Mouse (Mus musculus) embryo, embryonic 10 days (tissue): Measurements from ENCODE around the gene Rnf38.

Experiments used
- DNase-seq: peaks from one replicate; pipeline ENCODE4 v3.0.0-alpha.2; 2015; ENCODE audit warnings: low spot score

Rnf38 gene

GRCm38 (mm10) chr4:44223444-44223843, 10.1 kb downstream of the Rnf38 start:
- DNase-seq, result peak; percentile 14

DNA sequence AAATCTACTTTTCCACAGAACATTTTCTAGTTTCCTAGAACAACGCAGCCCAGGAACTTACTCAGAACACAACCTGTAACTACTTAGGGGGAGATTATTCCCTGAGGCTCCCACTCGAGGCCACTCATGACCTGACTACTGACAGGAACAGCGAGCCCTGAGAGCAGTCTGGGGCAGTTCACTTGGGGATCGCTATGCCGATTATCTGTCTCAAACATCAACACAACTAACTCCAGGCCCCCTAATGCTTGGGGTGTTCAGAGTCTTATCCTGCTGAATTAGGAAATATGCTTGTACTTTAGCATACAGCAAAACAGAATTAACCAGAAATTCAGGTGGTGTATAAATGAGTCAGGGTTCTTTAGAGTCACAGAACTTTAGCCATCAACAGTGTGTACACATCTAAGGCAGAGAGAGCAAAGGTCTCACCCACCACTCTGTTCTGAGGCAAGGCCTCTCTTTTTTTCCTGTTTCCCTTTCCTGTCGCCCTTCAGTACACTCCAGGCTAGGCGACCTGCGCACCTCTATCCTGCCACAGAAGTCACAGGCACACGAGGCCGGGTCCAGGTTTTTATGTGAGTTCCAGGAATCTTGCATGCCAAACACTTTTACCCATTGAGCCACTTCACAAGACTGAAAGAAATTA, 16.7 kb downstream of the Rnf38 start:
- DNase-seq, result peak; percentile 15

- peak; percentile 62 for DNase-seq
These were observed 33.6 kb downstream of the Rnf38 start for GRCm38 (mm10) chr4:44199968-44200367.

- DNase-seq, result no peak
These were observed 46.2 kb downstream of the Rnf38 start for GRCm38 (mm10) chr4:44187431-44187830.

DNA sequence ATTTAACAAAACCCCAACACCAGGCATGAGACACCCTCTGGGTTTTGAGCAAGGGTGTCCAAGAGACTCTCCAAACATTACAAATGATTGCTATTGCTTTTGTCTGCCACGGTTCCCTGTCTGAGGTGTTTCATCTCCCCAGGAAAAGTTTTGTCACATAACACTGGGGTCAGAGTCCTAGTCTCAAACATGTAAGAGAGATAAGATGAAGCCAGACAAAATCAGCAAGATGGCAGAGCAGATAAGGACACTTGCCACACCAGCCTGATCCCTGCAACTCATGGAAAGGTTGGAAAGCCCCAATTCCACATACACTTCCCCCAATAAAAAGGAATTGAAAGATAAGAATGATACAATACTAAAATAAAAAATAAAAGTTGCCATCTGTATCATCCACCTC, 49.7 kb downstream of the Rnf38 start:
- no peak for DNase-seq

DNA sequence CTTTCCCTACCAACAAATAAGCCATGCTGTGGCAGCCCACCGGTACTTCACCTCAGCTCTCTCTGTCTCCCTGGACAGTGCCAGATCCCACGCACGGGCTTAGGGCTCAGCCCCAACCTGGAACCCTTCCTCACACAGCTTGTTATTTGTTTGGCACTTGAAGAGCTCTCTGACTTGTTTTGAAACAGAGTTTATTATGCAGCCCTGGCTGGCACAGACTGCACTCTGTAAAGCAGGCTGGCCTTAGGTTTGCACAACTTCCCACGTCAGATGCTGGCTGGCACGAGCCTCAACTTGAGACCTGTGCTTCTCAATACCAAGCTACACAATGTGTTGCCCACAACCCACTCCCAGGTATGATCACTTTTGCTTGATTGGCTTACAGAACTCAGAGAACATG, 53.8 kb downstream of the Rnf38 start:
- no peak for DNase-seq

DNA sequence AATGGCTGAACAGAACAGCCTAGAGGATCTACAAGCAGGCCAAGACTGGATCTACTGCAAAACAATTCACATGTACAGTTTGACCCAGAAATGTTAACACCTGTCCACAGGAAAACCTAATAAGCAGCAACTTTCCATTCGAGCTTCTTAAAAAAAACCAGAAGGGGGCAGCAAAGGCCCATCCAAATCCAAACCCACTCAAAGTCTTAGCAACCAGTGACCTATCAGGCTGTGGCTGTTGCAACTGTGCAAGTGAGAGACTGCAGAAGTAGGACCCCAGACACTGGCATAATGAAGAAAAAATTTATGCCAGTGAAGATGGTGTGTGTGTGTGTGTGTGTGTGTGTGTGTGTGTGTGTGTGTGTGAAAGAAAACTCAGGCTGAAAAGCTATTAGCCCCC, 60.4 kb downstream of the Rnf38 start:
- peak; percentile 61 for DNase-seq

- DNase-seq, result no peak
These were observed 60.9 kb downstream of the Rnf38 start for GRCm38 (mm10) chr4:44172676-44173075.

DNA sequence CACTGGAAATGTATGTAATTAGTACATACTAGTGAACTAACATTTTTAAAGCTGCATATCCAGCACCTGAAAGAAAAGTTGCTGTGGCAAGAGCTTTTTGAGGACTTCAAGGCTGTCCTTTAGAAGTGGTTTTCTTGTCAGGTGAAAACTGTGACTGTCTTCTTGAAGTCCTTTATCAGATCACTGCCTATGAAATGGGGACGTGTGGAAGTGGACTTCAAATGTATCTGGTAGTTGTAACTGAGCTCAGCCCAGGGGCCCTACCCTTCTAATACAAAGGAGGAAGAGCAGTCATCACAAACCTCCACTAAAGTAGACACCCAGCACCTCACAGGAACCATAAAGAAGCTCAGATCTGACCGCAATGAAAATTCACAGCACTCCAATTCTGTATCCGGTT, 63.7 kb downstream of the Rnf38 start:
- DNase-seq, result no peak

GRCm38 (mm10) chr4:44168816-44169215, 64.8 kb downstream of the Rnf38 start:
- DNase-seq, result no peak

- DNase-seq, result peak; percentile 94
These were observed 65.3 kb downstream of the Rnf38 start for GRCm38 (mm10) chr4:44168231-44168647.

- peak; percentile 90 for DNase-seq
These were observed 66.0 kb downstream of the Rnf38 start for GRCm38 (mm10) chr4:44167397-44168121.

- no peak for DNase-seq
These were observed 66.7 kb downstream of the Rnf38 start for GRCm38 (mm10) chr4:44166702-44167396.

DNA sequence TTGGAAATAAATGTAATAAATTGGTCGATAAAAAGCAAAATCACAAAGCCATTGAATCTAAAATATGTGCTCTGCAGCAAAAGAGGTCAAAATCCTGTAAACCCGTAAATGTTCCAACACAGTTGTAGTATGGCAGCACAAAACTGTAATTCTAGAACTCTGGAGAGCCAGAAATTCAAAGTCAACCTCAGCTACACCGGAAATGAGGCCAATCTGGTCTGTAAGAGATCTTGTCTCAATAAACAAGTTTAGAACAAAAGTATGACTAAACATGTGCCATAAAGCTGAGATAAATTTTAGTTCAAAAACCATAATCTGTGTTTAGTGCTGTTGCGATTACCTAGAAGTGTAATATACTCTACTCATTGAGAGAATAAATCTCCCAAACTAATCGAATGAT, 69.0 kb downstream of the Rnf38 start:
- DNase-seq, result no peak

DNA sequence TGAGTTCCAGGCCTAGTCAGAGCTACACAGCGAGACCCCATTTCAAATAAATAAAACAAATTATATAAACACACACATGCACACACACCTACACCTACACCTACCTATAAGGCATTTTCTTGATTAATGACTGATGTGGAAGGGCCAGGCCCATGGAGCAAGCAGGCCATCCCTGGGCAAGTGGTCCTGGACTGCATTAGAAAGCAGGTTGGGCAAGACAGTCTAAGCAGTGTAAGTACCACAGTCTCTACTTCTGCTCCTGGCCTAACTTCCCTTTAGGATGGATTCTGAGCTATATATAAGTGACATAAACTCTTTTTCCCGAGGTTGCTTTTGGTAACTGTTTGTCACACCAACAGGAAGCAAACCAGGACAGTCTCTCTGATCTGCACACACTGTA, 70.6 kb downstream of the Rnf38 start:
- no peak for DNase-seq

DNA sequence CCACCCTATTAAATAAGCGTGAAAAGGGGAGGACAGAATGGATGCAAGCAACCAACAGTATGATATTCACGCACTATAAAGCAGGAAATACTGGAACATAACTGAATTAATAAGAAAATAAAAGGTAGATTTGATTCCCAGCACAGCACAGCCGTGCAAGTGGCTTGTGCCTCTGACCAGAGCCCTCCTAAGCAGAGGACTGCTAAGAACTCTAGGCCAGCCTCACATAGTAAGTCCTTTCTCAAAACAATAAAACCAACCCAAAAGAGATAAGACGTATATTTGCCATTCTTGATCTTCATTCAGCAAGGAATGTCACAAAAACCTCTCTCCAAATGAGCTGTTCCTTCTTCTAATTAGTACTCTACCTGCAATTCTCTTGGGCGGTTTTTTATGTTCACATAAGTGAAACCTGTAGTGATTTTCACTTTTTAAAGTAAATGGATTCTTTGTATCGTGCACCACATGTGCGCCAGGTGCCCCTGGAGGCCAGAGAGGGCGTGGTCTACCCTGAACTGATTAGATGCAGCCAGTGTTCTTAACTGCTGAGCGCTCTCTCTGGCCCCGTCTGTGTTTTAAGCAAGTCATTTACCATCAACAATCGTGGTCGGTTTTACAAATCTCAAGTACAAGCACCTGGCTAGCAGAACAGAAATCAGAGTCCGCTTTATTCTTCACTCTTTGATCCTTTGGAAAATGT, 72.4 kb downstream of the Rnf38 start:
- peak; percentile 37 for DNase-seq

DNA sequence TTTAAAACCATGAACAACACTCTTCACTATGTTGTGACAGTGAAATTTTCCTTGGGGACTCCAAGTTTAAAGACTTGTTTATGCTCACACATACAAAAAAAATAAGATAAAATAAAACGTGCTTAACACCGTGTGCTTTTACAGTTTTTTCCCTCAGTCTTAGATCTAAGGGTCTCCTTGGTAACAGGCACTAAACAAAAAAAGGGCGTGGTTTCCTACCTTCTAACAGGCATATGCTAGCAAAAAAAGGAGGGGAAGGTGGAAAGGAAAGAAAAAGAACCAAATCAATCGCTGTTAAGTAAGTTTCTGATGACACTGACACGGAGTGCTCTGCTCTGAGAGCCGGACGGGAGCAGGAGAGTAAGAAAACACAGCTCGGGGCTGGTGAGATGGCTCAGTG, 73.8 kb downstream of the Rnf38 start:
- DNase-seq, result no peak

DNA sequence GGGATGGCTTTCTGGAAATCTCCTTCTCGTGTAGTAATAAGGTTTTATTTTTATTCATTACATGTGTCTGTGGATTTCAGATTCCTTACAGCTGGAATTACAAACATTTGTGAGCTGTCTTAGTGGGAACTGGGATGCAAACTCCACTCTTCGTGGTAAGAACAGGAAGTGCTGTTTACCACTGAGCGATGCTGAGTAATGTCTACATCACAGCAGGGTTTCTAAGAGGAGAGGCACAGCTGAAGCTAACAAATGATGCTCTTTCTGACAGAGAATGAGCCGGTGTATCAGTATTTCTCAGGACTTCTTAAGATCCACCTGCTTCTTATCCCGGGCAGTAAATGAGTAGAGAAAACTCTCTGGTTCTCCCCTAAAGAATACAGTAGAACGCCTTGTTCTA, 77.1 kb downstream of the Rnf38 start:
- DNase-seq, result no peak

DNA sequence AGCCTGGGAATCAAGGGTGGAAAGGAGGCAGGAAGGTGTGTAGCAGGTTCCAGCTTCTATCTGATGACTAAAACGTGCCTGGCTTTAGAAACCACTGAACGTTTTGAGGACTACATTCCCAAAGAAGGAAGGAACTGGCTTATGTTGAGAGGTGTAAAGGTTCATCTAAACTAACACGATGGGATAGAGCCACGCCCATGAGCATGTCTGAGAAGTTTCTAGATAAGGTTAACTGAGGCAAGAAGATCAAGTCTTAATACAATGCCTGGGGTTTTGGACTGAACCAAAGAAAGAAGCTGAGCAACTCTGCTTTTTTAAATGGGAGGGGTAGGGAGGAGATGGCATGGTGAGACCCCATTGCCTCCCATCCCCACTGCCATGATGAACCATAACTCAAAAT, 78.7 kb downstream of the Rnf38 start:
- DNase-seq, result no peak

- DNase-seq, result no peak
These were observed 80.7 kb downstream of the Rnf38 start for GRCm38 (mm10) chr4:44152904-44153303.

DNA sequence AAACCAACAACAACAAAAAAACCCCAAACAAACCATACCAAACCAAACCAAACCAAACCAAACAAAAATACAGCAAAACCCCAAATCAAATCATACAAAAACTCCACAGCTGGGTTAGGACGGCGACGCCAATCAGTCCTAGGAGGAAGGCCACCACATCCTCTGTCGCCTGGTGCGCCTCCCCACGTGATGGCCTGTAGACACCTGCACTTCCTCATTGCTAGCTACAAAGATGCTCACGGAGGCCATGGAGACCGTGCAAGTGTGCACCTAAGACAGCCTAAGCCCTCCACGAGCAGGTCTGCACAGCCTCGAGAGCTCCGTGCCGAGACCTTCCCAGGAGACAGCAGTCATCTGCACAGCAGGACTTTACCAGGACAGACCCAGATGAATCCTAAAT, 106.8 kb downstream of the Rnf38 start:
- DNase-seq, result no peak

GRCm38 (mm10) chr4:44119410-44120201, 114.0 kb downstream of the Rnf38 start:
- DNase-seq, result no peak
